Comparison of ENCODE assay signal across 7 mouse cellular contexts in genomic region chr15:98777762-98778161, GRCm38 (mm10). TPM values are rescaled to one million over a fixed set of nuclear protein-coding genes. Genes with fewer than 3 reads are reported as not detected.
A peak's percentile ranks its signal among the peaks of the same experiment; 100 is the strongest.
DNase-seq lines count a peak whose midpoint lies in the region; ATAC-seq lines count a peak whose summit lies in the region.

Gene Wnt10b (minus strand): TSS chr15:98778150.

- H3K4me3 ChIP-seq in forebrain, embryonic 12.5 days (replicated peaks): peak within 1 kb of the TSS; percentile 24
- peak within 1 kb of the TSS; percentile 38 for H3K4me3 ChIP-seq in limb, embryonic 13.5 days
- H3K4me3 ChIP-seq in stomach, embryonic 16.5 days (replicated peaks; ENCODE audit: low read length): peak within 1 kb of the TSS; percentile 28

- H3K9ac ChIP-seq in forebrain, embryonic 12.5 days: 0 out of 2 replicates have a peak within 1 kb of the TSS, but pooled peaks have one; percentile 2
- peak within 1 kb of the TSS; percentile 35; the same call in 1 of the 2 replicates for H3K9ac ChIP-seq in limb, embryonic 13.5 days
- H3K9ac ChIP-seq in stomach, embryonic 16.5 days (ENCODE audit: low read length): no peak within 1 kb of the TSS; the same call in 1 of the 2 replicates

- no peak within 1 kb of the TSS for H3K27ac ChIP-seq in forebrain, embryonic 12.5 days
- H3K27ac ChIP-seq in limb, embryonic 13.5 days: no peak within 1 kb of the TSS
- H3K27ac ChIP-seq in stomach, embryonic 16.5 days (ENCODE audit: low read length): no peak within 1 kb of the TSS

- WGBS in forebrain, embryonic 12.5 days: under 1% methylated on average over 28 of the region's 33 CpGs
- WGBS in limb, embryonic 13.5 days: under 1% methylated on average over 27 of the region's 33 CpGs
- under 1% methylated on average over 33 of the region's 33 CpGs for WGBS in stomach, embryonic 16.5 days

- peak within 1 kb of the TSS; percentile 41 for H3K4me2 ChIP-seq in forebrain, embryonic 12.5 days
- peak within 1 kb of the TSS; percentile 57 for H3K4me2 ChIP-seq in limb, embryonic 13.5 days (replicated peaks)
- peak within 1 kb of the TSS; percentile 45 for H3K4me2 ChIP-seq in stomach, embryonic 16.5 days (ENCODE audit: low read depth, low read length)

- H3K36me3 ChIP-seq in forebrain, embryonic 12.5 days (replicated peaks): no peaks in the 10 kb centered on the region
- H3K36me3 ChIP-seq in limb, embryonic 13.5 days: no peaks in the 10 kb centered on the region
- no peaks in the 10 kb centered on the region for H3K36me3 ChIP-seq in stomach, embryonic 16.5 days (ENCODE audit: control insufficient read depth, insufficient read depth, low read length)

- H3K27me3 ChIP-seq in forebrain, embryonic 12.5 days: peaks cover 100% of the 10 kb centered on the region
- H3K27me3 ChIP-seq in limb, embryonic 13.5 days: peaks cover 99% of the 10 kb centered on the region
- peaks cover 84% of the 10 kb centered on the region for H3K27me3 ChIP-seq in stomach, embryonic 16.5 days (ENCODE audit: control insufficient read depth, insufficient read depth, low read length)

- no peaks in the 10 kb centered on the region for H3K9me3 ChIP-seq in forebrain, embryonic 12.5 days
- no peaks in the 10 kb centered on the region for H3K9me3 ChIP-seq in limb, embryonic 13.5 days
- H3K9me3 ChIP-seq in stomach, embryonic 16.5 days (replicated peaks; ENCODE audit: control insufficient read depth, low read length): no peaks in the 10 kb centered on the region

- peaks cover 39% of the 10 kb centered on the region for H3K4me1 ChIP-seq in forebrain, embryonic 12.5 days
- H3K4me1 ChIP-seq in limb, embryonic 13.5 days: peaks cover 56% of the 10 kb centered on the region
- peaks cover 29% of the 10 kb centered on the region for H3K4me1 ChIP-seq in stomach, embryonic 16.5 days (ENCODE audit: control insufficient read depth, insufficient read depth, low read length)

- DNase-seq in retina, postnatal 1 day: peak; percentile 40
- no peak for DNase-seq in retina, embryonic 14.5 days (ENCODE audit: low spot score)
- no peak for DNase-seq in ovary, postnatal 14 days (ENCODE audit: low spot score)
- no peak for DNase-seq in yolk sac, embryonic 10.5 days (ENCODE audit: low spot score)

- ATAC-seq in forebrain, embryonic 12.5 days (ENCODE audit: low FRiP score): no peak
- no peak for ATAC-seq in limb, embryonic 13.5 days (ENCODE audit: low FRiP score, low read depth)
- ATAC-seq in stomach, embryonic 16.5 days (ENCODE audit: insufficient read depth, low FRiP score): no peak

RNA-seq across cellular contexts. Expression of gene Wnt10b, which starts in this region (rescaled TPM):
- polyA plus RNA-seq in forebrain, embryonic 12.5 days (2016; fragmentation: Nextera tagmentation; extraction: Ambion mirVana): 0.18 and 0.24 TPM in 2 replicates
- polyA plus RNA-seq in limb, embryonic 13.5 days (2015; fragmentation: Nextera tagmentation; extraction: Ambion mirVana): 2.1 and 2.4 TPM in 2 replicates
- polyA plus RNA-seq in stomach, embryonic 16.5 days (2015; fragmentation: Nextera tagmentation; extraction: Ambion mirVana): 0.14 TPM in 1 of 2 replicates, not detected in the other
